Mouse (Mus musculus) thymus, postnatal 36 days (tissue): ENCODE measurements around the gene Stab1.
A peak's percentile ranks its signal among the peaks of the same experiment; 100 is the strongest.

ENCODE experiments used
- DNase-seq, 2 experiments: peaks; one replicate each; pipeline ENCODE4 v3.0.0; 2022; ENCODE audit warnings: mixed read lengths in 2 of 2

Gene Stab1

DNA sequence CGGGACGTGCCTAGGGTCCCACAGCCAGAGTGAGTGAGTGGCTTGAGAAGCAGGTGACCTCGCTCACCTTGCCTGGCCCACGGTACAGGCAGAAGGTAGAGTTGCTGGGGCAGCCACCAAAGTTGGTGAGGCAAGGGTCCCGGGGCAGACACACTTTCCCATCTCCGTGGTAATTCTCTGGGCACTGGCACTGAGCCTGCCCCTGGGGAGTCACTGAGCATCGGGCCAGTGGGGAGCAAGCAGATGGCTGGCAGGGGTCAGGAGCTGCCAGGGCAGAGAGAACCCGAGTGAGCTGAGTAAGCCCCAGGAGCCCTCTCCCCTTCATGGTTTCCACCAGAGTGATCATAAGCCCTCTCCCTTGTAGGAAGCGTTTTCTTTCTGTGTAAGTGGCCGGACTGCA is 6.8 kb downstream of the Stab1 start:
- DNase-seq, result no peak

DNA sequence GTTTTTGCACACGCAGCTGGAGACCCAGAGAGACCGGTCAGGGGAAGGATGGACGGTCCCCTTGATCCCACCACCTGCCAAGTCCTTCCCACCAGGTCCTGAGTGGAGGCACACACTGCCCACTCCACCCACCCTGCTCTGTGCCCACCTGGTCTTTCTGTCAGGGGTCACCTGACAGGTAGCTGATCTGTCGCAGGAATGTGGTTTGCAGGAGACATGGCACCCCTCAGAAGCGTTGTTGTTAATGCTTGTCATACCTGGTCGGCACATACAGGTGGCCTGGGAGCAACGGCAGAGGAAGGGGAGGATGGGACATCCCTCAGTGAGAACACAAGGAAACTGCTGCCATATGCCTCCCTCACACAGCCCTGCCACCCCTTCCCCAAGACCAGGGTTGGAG is 7.2 kb downstream of the Stab1 start:
- DNase-seq, result no peak

DNA sequence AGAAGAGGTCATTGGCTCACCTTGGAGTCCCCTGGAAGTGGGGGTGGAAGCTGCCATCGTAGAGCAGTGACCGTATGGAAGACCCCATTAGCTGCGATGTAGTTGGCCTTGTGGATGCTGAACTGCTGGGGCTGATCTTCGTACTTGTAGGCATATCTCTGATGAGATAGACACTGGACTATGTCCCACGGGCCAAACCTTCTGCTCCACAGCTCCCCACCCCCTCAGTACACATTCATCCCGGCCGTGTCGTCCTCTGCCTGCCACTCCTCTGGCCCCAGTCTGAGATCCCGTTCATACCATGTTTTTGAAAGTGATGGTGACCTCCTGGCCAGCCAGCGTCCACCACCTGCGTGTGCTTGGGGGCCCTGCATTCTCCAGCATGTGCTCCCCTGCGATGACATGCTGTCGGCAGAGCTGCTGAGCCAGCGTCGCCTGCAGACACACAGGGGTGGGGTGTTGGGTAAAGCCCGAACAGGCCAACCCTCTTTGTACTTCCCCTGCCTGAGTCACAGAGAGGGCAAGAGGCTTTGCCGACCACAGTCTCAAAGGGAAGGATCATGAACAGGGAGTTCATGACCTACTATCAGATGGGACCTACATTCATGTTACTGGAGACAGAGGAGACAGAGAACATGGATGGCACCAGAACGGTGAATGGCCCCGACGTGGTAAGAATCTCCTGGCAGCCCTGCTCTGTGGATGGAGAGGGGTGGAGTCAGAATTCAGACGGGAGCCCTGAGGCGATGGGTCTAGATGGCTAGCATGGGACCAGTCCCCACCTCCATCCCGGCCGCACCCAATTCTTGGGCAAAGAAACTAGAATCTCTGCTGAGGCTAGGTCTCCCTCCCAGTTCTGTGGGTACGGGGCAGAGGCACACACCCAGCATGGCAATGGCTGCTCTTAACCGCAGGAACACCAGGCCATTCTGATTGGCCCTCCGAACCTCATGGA is 8.0 kb downstream of the Stab1 start:
- DNase-seq, result no peak

DNA sequence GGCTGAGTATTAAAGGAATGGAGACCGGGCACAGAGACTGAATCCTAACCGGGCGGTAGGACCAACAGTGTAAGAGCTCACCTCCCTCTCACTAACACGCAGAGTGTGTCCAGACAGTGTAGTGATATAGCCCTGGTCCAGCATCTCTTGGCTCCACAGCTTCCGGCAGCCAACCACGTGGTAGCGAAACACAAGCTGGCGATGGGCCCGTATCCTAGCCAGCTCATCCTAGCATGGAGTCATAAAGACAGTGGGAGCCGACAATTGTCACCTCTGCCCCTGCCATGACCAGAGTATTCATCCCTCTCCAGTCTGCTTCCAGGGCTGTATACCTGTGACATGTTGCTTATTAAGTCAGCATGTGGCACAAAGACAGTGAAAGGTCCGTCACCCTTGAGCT is 22.7 kb downstream of the Stab1 start:
- DNase-seq, result no peak

DNA sequence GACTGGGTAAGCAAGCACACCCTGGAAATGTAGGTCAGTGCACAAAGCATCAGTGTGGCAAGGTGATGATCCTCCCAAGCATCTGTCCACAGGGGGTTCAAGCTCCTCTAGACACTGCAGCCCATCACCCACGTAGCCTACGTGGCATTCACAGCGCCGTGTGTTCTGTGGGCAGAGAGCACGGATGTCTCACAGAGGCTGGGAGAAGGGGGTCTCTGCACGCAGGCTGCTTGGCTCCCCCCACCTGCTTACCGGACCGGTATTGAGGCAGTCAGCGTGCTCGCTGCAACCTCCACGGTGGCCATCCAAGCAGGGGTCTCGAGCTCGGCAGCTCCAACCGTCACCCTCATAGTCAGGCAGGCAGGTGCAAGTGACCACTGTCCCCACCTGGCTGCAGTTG is 27.4 kb downstream of the Stab1 start:
- DNase-seq, result no peak

DNA sequence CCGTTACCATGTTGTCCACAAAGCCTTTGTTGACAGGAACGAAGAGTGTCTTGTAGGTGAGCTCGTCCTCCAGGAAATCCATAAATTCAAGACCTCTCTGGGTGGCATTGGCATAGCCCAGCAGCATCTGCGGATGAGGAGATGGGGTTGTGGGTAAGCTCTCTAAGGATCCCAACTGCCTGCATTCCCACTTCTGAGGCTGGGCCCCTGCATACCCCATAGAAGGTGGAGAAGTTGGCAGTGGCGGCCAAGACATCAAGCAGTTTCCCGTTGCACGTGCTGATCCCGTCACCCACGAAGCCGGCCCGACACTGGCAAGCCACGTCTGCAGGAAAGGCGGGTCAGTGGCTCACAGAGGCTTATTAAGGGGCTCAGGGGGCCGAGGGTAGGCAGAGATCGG is 28.3 kb downstream of the Stab1 start:
- no peak for DNase-seq

DNA sequence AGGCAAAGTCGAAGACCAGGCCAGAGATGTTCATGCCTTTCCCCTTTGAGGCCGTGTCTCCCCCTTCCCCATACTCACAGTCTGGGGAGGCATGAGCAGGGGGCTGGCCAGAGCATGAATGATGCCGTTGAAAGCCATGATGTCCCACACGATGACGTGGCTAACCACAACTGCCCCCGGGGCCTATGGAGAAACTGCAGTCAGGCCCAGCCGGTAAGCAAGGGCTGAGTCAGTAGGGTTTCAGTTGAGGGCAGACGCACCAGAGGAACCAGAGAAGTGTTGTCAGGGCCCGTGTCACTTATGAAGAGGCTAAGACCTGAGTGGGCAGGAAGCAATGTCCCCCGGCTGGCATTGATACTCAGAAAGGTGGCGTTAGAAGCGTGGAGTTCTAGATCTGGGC is 28.8 kb downstream of the Stab1 start:
- DNase-seq, result no peak

DNA sequence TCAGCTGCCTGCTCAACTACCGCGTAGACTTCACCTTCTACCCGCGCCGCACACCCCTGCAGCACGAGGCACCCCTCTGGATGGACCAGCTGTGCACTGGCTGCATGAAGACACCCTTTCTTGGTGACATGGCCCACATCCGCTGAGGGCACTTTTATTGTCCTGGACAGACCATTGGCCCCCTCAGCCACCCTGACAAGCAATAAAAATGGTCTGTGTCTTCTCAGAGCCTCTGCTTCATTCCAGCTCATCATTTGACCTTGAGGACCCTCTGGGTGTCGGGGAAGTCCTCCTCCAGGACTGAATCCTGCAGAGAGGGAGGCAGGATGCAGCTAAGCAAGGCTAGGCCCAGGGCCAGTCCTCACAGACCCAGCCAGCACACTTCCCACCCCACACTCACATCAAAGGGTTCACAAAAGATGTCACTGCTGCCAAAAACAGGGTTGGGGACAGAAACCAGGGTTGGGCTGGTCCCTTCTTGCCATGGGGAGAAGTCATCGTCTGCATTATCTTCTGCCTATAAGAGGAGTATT is 29.5 kb downstream of the Stab1 start:
- DNase-seq, result no peak

DNA sequence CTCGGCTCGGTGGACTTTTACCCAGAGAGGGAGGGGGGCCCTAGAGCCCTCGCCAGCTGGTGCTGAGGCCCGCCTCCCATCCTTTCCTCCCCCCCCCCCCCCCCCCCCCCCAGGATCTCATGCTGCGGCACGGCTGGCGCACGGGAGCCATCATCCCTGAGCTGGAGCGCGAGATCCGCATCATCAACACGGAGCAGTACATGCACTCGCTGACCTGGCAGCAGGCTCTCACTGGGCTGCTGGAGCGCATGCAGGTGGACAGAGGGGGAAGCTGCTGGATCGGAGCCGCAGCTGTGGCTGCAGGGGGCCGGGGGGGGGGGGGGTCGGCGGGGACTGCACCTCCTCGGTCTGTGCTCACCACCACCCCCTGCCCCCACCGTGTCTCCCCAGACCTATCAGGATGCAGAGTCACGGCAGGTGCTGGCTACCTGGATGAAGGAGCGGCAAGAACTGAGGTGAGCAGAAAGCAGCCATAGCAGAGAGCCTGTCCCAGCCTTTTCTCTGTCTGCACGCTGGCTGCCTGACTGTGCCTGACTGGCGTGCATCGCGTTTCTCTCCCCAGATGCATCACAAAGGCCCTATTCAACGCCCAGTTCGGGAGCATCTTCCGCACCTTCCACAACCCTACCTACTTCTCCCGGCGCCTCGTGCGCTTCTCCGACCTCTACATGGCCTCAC is 30.1 kb downstream of the Stab1 start:
- no peak for DNase-seq

DNA sequence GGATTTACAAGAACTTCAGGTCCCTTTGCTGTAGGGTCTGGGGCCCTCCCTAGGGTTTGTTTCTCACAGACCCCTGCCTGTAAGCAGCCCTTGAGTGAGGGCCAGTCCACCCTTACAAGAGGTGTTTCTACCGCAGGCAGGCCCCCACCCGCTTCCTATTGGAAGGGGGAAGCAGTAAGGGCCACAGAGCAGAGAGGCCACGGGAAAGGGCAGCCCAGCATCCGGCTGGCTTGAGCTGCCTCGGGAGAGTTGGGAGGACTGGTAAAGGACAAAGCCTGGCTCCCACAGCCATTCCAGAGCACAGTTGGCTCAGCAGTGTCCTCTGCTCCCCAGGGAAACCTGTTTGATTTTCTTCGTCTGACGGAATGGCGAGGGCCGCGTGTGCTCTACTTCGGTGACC is 30.6 kb downstream of the Stab1 start:
- DNase-seq, result peak in 1 of 2 experiments; percentile 1

DNA sequence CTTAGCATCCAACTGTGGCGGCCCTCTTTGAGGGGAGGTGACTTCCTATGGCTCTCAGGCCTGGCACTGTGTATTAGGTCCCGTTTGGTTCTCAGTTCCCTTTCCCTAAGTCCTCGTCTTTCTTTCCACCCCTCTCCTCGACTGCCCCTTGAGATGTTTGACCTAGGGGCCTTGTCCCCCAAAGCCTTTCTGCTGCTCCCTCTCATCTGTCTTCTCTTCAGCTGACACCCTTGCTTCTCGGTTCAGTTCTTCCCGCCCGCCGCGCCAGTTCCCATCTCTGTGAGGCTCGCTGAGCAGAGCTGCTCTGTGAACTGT is 31.2 kb downstream of the Stab1 start:
- DNase-seq, result no peak

DNA sequence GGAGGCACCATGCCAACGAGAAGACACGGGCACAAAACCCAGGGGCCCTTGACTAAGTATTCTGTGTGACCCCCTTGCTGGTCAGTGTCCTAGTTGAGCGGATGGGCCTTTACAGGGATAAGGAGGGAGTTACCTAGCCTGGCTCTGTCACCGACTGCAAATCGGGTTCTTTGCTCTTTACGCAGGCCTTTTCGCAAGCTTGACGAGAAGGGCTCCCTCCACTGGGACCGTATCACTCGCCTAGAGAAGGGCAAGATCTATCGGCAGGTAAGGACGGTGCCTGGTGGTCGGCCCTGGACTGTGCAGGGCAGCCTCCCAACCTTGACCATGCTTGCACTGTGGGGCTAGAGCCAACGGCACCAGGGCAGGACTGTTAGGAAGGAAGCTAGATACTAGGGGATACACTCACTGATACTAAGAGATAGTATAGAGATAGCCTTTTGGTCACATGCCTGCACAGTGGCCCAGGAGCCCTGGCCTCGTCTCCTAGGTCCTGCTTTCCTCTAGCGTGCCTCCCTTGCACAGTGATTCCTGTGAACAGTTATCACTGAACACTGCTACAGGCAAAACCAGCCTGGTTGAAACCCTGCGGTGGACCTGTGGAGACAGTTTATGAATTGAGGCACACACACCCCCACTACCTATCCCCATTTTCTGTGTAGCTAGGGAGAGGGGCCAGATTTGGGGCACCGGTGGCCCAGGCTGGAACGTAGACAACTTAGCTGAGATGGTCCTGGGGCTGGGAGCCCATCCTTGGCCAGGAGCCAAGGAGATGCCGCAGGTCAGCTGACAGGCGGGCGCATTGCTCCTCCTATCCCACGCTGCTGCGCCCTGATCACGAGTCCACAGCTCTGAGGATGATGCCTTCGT is 31.8 kb downstream of the Stab1 start:
- DNase-seq, result peak in 1 of 2 experiments; percentile 2

DNA sequence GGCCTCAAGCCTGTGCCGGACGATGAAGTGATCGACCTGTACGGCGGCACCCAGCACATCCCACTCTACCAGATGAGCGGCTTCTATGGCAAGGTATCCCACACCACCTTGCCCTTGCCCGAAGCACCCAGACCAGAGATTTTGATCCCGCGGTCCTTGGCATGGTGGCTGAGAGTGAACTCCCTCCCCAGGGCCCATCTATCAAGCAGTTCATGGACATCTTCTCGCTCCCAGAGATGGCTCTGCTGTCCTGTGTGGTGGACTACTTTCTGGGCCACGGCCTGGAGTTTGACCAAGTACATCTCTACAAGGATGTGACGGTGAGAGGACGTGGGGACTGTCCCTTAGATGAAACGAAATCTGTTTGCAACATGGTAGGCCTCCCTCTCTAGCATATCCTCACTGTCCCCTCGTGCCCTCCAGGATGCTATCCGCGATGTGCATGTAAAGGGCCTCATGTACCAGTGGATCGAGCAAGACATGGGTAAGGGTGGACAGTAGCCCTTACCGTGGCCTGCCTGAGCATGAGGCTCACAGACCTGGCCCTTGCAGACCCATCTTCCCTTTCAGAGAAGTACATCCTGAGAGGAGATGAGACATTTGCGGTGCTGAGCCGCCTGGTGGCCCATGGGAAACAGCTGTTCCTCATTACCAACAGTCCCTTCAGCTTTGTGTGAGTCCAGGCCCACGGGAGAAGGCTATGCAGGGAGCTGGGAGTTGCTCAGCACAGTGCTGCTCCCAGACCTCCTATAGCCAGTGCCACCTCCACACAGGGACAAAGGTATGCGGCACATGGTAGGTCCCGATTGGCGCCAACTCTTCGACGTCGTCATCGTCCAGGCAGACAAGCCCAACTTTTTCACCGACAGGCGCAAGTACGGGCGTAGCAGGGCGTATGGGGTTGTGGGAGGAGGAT is 32.7 kb downstream of the Stab1 start:
- peak in 1 of 2 experiments; percentile 4 for DNase-seq

DNA sequence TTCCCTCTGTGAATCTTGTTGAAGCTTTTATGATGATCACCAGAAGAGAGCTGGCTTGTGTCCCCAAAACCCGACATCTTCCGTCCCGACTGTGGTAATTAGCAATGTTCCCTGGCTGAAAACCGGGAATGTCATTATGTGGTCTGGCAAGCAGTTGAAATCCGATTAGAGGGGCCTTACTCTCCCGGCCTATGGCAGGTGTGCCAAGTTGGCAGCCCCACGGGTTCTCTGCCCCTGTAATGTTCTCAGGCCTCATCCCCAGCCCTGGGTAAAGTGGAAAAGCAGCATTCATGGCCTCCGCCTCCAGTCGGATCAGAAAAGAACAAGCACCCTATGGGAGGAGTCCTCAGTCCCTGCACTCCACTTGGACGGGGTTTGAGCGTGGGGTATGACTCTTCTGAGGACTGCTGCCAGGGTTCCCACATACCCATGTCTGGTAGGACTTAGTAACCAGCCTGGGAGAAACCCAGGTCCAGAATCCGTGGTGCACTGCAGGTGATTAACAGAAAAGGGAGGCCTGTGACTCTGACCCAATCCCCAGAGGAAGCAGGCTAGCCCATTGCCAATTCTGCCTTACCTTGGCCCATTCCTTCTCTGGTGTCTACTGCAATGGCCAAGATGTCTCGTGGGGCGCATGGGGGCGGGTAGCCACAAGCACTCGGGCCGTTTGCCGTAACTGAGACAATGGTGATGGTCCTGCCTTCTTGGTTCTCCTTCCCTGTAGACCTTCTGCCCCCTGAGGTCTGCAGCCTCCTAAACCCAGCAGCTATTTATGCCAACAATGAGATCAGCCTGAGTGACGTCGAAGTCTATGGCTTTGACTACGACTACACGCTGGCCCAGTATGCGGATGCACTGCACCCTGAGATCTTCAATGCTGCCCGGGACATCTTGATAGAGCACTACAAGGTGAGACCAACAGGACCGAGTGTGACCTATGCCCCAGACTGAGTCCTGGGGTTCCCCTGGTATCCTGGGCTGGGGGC is 34.1 kb downstream of the Stab1 start:
- DNase-seq, result peak in 1 of 2 experiments; percentile 1

DNA sequence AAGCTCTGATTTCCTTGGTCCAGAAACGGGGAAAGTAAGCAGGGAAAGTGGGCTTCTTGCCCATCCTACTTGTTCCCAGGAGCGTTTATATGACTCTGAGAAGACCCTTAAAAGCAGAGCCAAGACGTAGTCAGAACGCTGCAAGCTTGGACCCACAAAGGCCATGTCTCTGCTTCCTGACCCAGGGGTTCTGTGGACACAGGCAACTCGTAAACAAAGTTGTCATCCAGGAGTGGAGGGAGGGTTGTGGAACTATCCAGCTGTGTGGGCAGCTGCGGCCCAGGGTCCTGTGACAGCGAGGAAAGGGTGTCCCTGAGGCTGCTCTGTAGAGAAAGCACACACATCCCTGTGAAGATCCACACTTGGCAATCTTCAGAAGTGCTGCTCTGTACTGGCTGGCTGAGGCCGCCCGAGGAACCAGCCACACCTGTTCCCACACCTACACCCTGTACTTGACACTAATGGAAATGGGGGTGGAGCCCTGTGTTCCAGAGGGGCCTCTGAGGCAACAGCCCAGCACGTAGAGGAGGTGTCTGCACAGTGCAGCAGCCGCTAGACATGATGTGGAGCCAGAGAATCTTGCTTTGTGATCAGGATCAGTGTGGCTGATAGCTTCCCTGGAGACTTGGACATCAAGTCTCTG is 35.3 kb downstream of the Stab1 start:
- no peak for DNase-seq

DNA sequence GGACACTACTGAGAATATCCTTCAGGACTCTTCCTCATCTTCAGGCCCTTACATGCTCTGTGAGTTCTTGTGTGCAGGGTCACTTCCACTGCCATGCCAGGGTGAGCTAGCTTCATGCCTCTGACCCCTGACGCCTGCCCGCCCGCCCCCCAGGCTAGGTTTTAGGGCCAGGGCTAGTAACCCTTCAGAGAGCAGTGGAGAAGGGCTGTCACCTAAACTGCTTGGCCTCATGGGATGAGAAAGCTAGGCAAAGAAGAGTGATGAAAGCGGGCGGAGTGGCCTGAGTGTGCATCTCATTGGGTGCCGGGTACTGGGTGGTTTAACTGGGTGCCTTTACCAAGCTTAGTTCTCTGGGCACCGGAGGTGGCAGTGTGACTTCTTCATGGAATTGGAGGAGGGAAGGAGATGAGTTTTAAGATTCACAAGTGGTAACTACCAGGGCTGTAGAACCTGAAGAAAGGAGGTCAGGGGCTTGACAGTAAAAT is 35.9 kb downstream of the Stab1 start:
- no peak for DNase-seq

DNA sequence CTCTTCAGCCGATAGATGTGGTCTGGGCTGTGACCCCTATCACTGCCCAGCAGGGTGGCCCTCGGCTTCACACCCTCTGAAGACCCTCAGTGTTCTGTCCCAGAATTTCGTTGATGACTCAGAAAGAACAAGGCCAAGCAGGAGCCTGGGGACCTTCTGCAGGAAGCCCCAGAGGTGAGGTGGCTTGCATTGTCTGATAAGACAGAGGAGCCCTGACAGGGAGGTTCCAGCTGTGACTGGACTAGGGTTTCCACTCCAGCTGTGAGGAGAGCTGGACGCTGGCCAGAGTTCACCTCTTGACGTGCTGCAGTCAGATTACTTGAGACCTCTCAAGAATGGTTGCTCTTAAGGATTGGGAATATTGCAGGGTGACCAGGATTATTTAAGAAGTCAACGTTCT is 36.4 kb downstream of the Stab1 start:
- DNase-seq, result no peak

DNA sequence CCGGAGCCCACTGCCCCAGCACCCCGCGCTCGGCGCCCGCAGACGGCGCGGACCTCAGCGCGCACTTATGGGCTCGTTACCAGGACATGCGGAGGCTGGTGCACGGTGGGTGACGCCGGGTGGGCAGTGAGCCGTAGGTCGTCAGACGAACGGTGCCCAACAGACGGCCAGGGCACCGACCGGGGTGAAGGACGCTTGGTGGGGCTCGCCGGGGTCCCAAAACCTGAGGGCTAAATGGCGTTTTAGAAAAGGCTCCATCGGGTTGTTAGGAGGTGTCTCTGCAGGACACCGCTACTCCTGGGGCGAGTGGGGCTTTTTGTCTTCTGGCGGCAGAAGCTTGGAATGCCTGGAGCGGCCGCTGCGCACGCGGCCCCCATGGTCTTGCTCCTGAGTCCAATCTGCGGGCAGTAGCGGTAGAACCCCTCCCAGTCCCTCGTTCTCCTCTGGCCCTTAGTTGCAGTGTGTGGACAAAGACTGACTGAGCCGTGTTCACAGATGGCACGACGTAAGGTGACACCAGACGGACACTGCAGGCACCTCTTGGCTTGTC is 37.1 kb downstream of the Stab1 start:
- DNase-seq, result no peak
